Mouse (Mus musculus): ENCODE measurements around the gene Cmc4. TPM values are rescaled to one million over a fixed set of nuclear protein-coding genes. Genes with fewer than 3 reads are reported as not detected.

Gene Cmc4
- polyA plus RNA-seq, 1 experiment from 2014 or later: 26.2 TPM

DNA sequence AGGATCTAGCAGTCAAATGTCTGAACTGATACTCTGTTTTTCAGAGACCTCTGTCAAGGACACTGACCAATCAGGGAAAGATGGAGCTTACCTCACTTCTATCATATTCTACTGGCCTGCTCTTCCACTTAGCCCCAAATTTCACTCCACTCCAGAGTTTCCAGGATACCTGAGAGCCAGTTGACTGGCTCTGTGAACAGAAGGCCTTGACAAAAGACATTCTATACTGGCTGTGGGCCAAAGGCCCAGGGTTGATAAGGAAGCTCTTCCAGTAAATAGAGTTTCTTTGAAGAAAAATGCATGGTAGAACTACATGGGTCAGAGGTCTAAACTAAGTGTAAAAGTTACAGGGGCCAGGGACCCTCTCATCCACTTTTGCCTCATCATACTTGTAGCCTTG lies 46.2 kb downstream of the Cmc4 start:
- no peak overlapping the region for H3K4me3 ChIP-seq
- no peak overlapping the region for H3K4me2 ChIP-seq
- H3K4me1 ChIP-seq: no peaks in the 10 kb centered on the region
- no peak overlapping the region for H3K9ac ChIP-seq
- no peak for ATAC-seq
- no peaks in the 10 kb centered on the region for H3K9me3 ChIP-seq (replicated peaks)
- no peak overlapping the region for H3K27ac ChIP-seq
- no peaks in the 10 kb centered on the region for H3K27me3 ChIP-seq
- no peaks in the 10 kb centered on the region for H3K36me3 ChIP-seq (ENCODE audit: poor library complexity, severe bottlenecking)

Other genes starting within 250 kb of the Cmc4 start
- 31.4 and 37.8 TPM in 2 replicates for gene Fundc2, start 34.2 kb downstream of the Cmc4 start, polyA plus RNA-seq (2015; fragmentation: Nextera tagmentation; extraction: Ambion mirVana)
- 1.1 and 1.5 TPM in 2 replicates for gene F8, start 34.0 kb downstream of the Cmc4 start, polyA plus RNA-seq (2015; fragmentation: Nextera tagmentation; extraction: Ambion mirVana)
- gene Mtcp1, start within 50 bp of the Cmc4 start, polyA plus RNA-seq (2015; fragmentation: Nextera tagmentation; extraction: Ambion mirVana): 10.1 and 11.0 TPM in 2 replicates
- 70.4 and 75.5 TPM in 2 replicates for gene Brcc3, start within 50 bp of the Cmc4 start, polyA plus RNA-seq (2015; fragmentation: Nextera tagmentation; extraction: Ambion mirVana)
- gene Vbp1, start 97.7 kb upstream of the Cmc4 start, polyA plus RNA-seq (2015; fragmentation: Nextera tagmentation; extraction: Ambion mirVana): 323 and 332 TPM in 2 replicates
- 20.2 and 23.5 TPM in 2 replicates for gene Rab39b, start 161.6 kb upstream of the Cmc4 start, polyA plus RNA-seq (2015; fragmentation: Nextera tagmentation; extraction: Ambion mirVana)